Mouse (Mus musculus) CH12.LX (cell line): ENCODE data around the gene Nfia. TPM values are rescaled to one million over a fixed set of nuclear protein-coding genes. Genes with fewer than 3 reads are reported as not detected.

Source experiments
- DNase-seq: peaks from one replicate; pipeline ENCODE4 v3.0.0-alpha.2; 2013; ENCODE audit errors: extremely low read depth
- H3K27ac ChIP-seq: 2 replicates; pipeline ENCODE4 v1.5.1; 2012; ENCODE audit warnings: low read depth, mild to moderate bottlenecking, control low read depth, moderate library complexity; ENCODE audit not compliant: insufficient read depth
- H3K27me3 ChIP-seq: replicated peaks from 2 replicates; pipeline ENCODE3; 2012; ENCODE audit warnings: inconsistent platforms
- H3K36me3 ChIP-seq, 2 experiments: replicated peaks in 1 of 2; 2 replicates each; pipeline versions ENCODE3 to v1.6.1; 2012; ENCODE audit warnings: inconsistent platforms in 1 of 2, low read length in 1 of 2, mild to moderate bottlenecking in 1 of 2, mixed read lengths in 1 of 2, moderate library complexity in 1 of 2; ENCODE audit not compliant: control insufficient read depth in 1 of 2, insufficient read depth in 1 of 2
- H3K4me1 ChIP-seq, 2 experiments: 2 replicates each; pipeline ENCODE4 v1.6.1; 2012; ENCODE audit warnings: inconsistent platforms in 1 of 2, moderate library complexity in 1 of 2; ENCODE audit not compliant: insufficient read depth in 2 of 2, control insufficient read depth in 1 of 2
- H3K4me2 ChIP-seq: 2 replicates; pipeline ENCODE4 v1.6.1; 2012; ENCODE audit warnings: low read depth, mild to moderate bottlenecking, control low read depth; ENCODE audit not compliant: poor library complexity, insufficient read depth, severe bottlenecking
- H3K4me3 ChIP-seq, 3 experiments: fragments of 150-350 bp in 1 of 3; sonication (generic) in 1 of 3; replicated peaks in 1 of 3; 2 replicates each; pipeline versions ENCODE3 to v1.5.1; 2011 to 2012; ENCODE audit warnings: low read depth in 2 of 3, low read length in 2 of 3, mild to moderate bottlenecking in 2 of 3, moderate library complexity in 2 of 3, control low read depth in 1 of 3, improper control_type of control experiment in 1 of 3, inconsistent platforms in 1 of 3, mixed read lengths in 1 of 3; ENCODE audit not compliant: poor library complexity in 1 of 3
- H3K79me2 ChIP-seq: replicated peaks from 2 replicates; pipeline ENCODE4 v1.6.1; 2012; ENCODE audit warnings: mild to moderate bottlenecking, moderate library complexity; ENCODE audit not compliant: control insufficient read depth, poor library complexity, insufficient read depth, severe bottlenecking; ENCODE audit errors: extremely low read depth
- H3K9ac ChIP-seq: 2 replicates; pipeline ENCODE4 v1.6.1; 2012; ENCODE audit warnings: low read depth, mild to moderate bottlenecking, control low read depth, moderate library complexity; ENCODE audit not compliant: insufficient read depth
- H3K9me3 ChIP-seq: replicated peaks from 2 replicates; pipeline ENCODE3; 2012; ENCODE audit warnings: low read length, inconsistent platforms, mixed read lengths
- CHD1 ChIP-seq: IDR thresholded peaks from 2 replicates; pipeline ENCODE4 v1.6.1; 2012; ENCODE audit warnings: low read depth, low read length, improper control_type of control experiment, inconsistent platforms
- GABPA ChIP-seq: IDR thresholded peaks from 2 replicates; pipeline ENCODE4 v1.6.1; 2012; ENCODE audit warnings: low read depth, low read length, improper control_type of control experiment, inconsistent platforms; ENCODE audit not compliant: insufficient replicate concordance
- IRF4 ChIP-seq: IDR thresholded peaks from 2 replicates; pipeline ENCODE4 v1.6.1; 2014; ENCODE audit warnings: low read depth, mild to moderate bottlenecking, inconsistent platforms, low read length, improper control_type of control experiment
- JUND ChIP-seq: conservative IDR thresholded peaks from 2 replicates; pipeline ENCODE4 v1.6.1; 2011; ENCODE audit warnings: low read depth, low read length, improper control_type of control experiment
- NRF1 ChIP-seq: IDR thresholded peaks from 2 replicates; pipeline ENCODE4 v1.6.1; 2014; ENCODE audit warnings: low read depth, mild to moderate bottlenecking, inconsistent platforms, low read length, improper control_type of control experiment, moderate library complexity
- PAX5 ChIP-seq: IDR thresholded peaks from 2 replicates; pipeline ENCODE4 v1.6.1; 2012; ENCODE audit warnings: low read length, inconsistent platforms, mixed read lengths
- POLR2A ChIP-seq: IDR thresholded peaks from 2 replicates; pipeline ENCODE4 v1.6.1; 2011; ENCODE audit warnings: low read depth, mild to moderate bottlenecking, improper control_type of control experiment, low read length
- POLR2AphosphoS2 ChIP-seq: IDR thresholded peaks from 2 replicates; pipeline ENCODE4 v1.6.1; 2011; ENCODE audit warnings: low read depth, low read length, improper control_type of control experiment
- RAD21 ChIP-seq: IDR thresholded peaks from 2 replicates; pipeline ENCODE4 v1.6.1; 2011; ENCODE audit warnings: low read depth, mild to moderate bottlenecking, low read length, improper control_type of control experiment, moderate library complexity
- SMC3 ChIP-seq: IDR thresholded peaks from 2 replicates; pipeline ENCODE4 v1.6.1; 2011; ENCODE audit warnings: low read depth, low read length, improper control_type of control experiment
- TBP ChIP-seq: conservative IDR thresholded peaks from 2 replicates; pipeline ENCODE4 v1.6.1; 2011; ENCODE audit warnings: low read depth, low read length, improper control_type of control experiment
- ZC3H11A ChIP-seq: IDR thresholded peaks from 2 replicates; pipeline ENCODE4 v1.6.1; 2012; ENCODE audit warnings: low read depth, mild to moderate bottlenecking, inconsistent platforms, low read length, improper control_type of control experiment
- ZMIZ1 ChIP-seq: IDR thresholded peaks from 2 replicates; pipeline ENCODE4 v1.6.1; 2012; ENCODE audit warnings: low read depth, mild to moderate bottlenecking, inconsistent platforms, low read length, improper control_type of control experiment
- ZNF384 ChIP-seq: IDR thresholded peaks from 2 replicates; pipeline ENCODE4 v1.6.1; 2012; ENCODE audit warnings: low read depth, low read length, improper control_type of control experiment, inconsistent platforms
- dilution Hi-C: fragments of 300-500 bp; cut with MboI; formaldehyde crosslinking; loops from 2 replicates; pipeline ENCODE4 v1.14.3; 2020; ENCODE audit warnings: low sequenced_read_pairs; ENCODE audit not compliant: extremely low pct_unique_long_range_greater_than_20kb, extremely low pct_ligation_motif_present
- in situ Hi-C: fragments of 300-500 bp; cut with MboI; formaldehyde crosslinking; loops from 3 replicates; pipeline ENCODE4 v1.14.3; 2019; ENCODE audit warnings: low sequenced_read_pairs, low pct_ligation_motif_present, low pct_unique_long_range_greater_than_20kb, mixed read lengths
- polyA plus RNA-seq: library from polyadenylated mRNA; unstranded; fragments of >175 nt; gene quantifications from 2 replicates; pipeline ENCODE4 v1.2.1, GENCODE M21; 2012; ENCODE audit warnings: low read depth; ENCODE audit not compliant: insufficient read length
- total RNA-seq, 2 experiments: library from RNA; depleted of rRNA; stranded (reverse); fragments of 300-350 nt in 1 of 2; fragments of >200 nt in 1 of 2; gene quantifications; 2 replicates each; pipeline ENCODE4 v1.2.3; 2012 to 2014

Nfia gene
- total and polyA plus RNA-seq, 3 experiments = not detected

DNA sequence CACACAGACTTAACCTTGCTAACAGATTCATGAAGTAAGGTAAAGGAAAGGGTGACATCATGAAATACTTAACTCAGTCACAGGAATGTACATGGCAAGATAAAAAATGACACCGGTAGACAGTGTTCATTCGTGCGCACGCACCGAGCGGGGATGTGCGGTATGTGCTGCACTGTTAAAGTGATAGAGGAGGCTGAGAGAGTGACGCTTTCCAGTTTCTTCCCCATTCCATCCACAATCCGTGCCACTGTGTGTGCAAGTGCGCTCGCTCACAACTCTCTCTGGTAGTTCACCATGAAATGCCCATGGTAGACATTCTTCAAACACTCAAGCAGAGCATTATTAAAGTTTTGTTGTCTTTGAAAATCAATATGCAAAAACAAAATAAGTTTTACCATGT lies 218.9 kb downstream of the Nfia start:
- DNase-seq = no peak
- Histone ChIP-seq H3K9ac (no peak overlapping the region), H3K27me3 (no peaks in the 10 kb centered on the region), H3K4me3 (no peak overlapping the region), H3K79me2 (no peaks in the 10 kb centered on the region), H3K27ac (no peak overlapping the region), H3K9me3 (peaks cover 60% of the 10 kb centered on the region), H3K4me1 (no peaks in the 10 kb centered on the region), H3K4me2 (no peak overlapping the region), H3K36me3 (no peaks in the 10 kb centered on the region)
- dilution Hi-C loops (no loop called here), in situ Hi-C loops (no loop called here)
- TF ChIP-seq ZMIZ1 = no peak
- no peak for TF ChIP-seq CHD1
- TF ChIP-seq SMC3 = no peak
- no peak for TF ChIP-seq GABPA
- no peak for TF ChIP-seq ZNF384

DNA sequence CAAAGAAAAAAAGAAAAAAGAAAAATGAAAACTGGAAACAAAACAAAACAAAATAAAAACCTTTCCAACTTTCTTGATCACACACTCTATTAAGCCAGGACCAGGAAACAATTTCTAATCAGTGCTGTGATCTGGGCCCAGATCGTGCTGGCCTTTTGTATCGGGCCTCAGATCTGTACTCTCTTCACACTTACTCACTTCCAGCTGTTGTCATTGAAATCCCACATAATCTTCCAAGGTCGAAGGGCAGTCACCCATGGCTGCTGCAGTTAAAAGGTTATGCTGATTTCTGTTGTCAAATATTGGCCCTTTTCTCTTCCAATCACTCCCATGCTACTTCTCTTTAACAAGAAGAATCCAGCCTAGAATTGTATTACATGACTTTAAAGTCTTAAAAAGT lies 219.3 kb downstream of the Nfia start:
- no peaks in the 10 kb centered on the region for H3K4me1 ChIP-seq
- no peaks in the 10 kb centered on the region for H3K36me3 ChIP-seq
- H3K4me3 ChIP-seq = no peak overlapping the region
- H3K9me3 ChIP-seq = peaks cover 59% of the 10 kb centered on the region
- TF ChIP-seq IRF4 = no peak
- no peak for TF ChIP-seq NRF1
- TF ChIP-seq ZMIZ1 = no peak
- TF ChIP-seq JUND = no peak
- TF ChIP-seq PAX5 = no peak
- TF ChIP-seq SMC3 = no peak
- TF ChIP-seq POLR2A = no peak
- no peak overlapping the region for H3K9ac ChIP-seq
- H3K4me2 ChIP-seq = no peak overlapping the region
- DNase-seq = no peak
- no peaks in the 10 kb centered on the region for H3K27me3 ChIP-seq
- H3K79me2 ChIP-seq = no peaks in the 10 kb centered on the region
- H3K27ac ChIP-seq = no peak overlapping the region
- in situ Hi-C loops (no loop called here), dilution Hi-C loops (no loop called here)

DNA sequence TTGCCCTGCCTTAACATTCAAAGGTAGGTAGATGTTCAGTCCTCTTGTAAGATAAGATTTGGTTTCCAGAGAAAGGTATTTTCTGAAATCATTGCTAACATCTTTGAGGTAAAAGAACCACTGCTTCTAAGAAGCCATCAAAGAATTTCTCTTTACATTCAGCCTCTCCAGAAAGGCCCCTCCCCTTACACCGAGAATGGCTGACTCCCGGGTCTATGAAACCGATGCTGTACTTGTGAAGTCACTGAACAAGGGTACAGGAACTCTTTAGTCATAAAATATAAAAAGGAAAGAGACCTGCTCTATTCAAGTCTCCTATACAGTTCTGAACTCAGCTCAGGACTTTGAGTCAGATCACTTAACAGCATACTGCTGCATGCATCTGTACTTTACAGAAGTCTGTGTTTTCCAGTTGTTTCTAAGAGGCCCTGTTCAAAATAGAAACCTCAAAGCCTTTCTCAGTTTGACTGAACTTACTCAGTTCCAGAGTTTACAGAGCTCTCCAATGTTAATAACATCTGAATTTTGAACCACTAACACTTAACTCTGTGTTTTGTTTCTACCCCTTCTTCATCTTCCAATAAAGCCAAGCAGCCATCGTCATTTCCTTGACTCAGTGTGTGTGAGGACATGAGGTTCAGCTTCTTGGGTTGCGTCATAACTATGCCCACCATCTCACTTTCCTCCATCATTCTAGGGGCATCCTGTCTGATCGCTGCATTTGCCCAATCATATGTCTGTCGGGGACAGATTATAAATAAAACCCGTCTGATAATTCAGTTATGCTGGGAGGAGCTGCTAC lies 223.6 kb downstream of the Nfia start:
- Histone ChIP-seq H3K4me3 (no peak overlapping the region), H3K4me2 (no peak overlapping the region), H3K9me3 (peaks cover 61% of the 10 kb centered on the region)
- in situ Hi-C loops = no loop called here
- no peak for DNase-seq
- TF ChIP-seq TBP (no peak), ZMIZ1 (no peak), RAD21 (no peak), POLR2AphosphoS2 (no peak), ZC3H11A (no peak), ZNF384 (no peak)
- TF ChIP-seq, all 38 proteins: peak for 0
- dilution Hi-C loops = no loop called here
- Histone ChIP-seq H3K27ac (no peak overlapping the region), H3K27me3 (no peaks in the 10 kb centered on the region), H3K79me2 (no peaks in the 10 kb centered on the region), H3K9ac (no peak overlapping the region), H3K4me1 (no peaks in the 10 kb centered on the region), H3K36me3 (no peaks in the 10 kb centered on the region)
